Mouse (Mus musculus): ENCODE measurements around the gene Vcl.

Gene Vcl

GRCm38 (mm10) chr14:21073981-21074380 lies 144.8 kb downstream of the Vcl start:
- no peak for DNase-seq

- DNase-seq: no peak
Measured at GRCm38 (mm10) chr14:21074398-21075320, 145.5 kb downstream of the Vcl start.

GRCm38 (mm10) chr14:21075751-21076500 lies 146.7 kb downstream of the Vcl start:
- peak; percentile 95 for DNase-seq

GRCm38 (mm10) chr14:21076501-21077194 lies 147.4 kb downstream of the Vcl start:
- DNase-seq: no peak

- no peak for DNase-seq
Measured at GRCm38 (mm10) chr14:21077939-21078338, 148.7 kb downstream of the Vcl start.

- no peak for DNase-seq
Measured at GRCm38 (mm10) chr14:21078511-21078910, 149.3 kb downstream of the Vcl start.

GRCm38 (mm10) chr14:21082823-21083222 lies 153.6 kb downstream of the Vcl start:
- DNase-seq: no peak
